Mouse (Mus musculus) midbrain, embryonic 16.5 days (tissue): ENCODE results near the gene Ctse. TPM values are rescaled to one million over a fixed set of nuclear protein-coding genes. Genes with fewer than 3 reads are reported as not detected.

ENCODE experiments used
- ATAC-seq: fragments of 200-750 bp; cut with Nextera tagmentation; 2 replicates; pipeline ENCODE4 v1.8.0; 2017; ENCODE audit warnings: moderate TSS enrichment
- H3K27ac ChIP-seq: fragments of 300-500 bp; sonication (generic); 2 replicates; pipeline ENCODE4 v1.5.1; 2014; ENCODE audit warnings: mild to moderate bottlenecking, low read length, mixed read lengths
- H3K27me3 ChIP-seq: fragments of 300-500 bp; sonication (generic); 2 replicates; pipeline ENCODE4 v1.6.1; 2014; ENCODE audit warnings: low read depth, low read length, mixed read lengths; ENCODE audit not compliant: control insufficient read depth, insufficient read depth
- H3K36me3 ChIP-seq: fragments of 300-500 bp; sonication (generic); 2 replicates; pipeline ENCODE4 v1.6.1; 2014; ENCODE audit warnings: mild to moderate bottlenecking, low read length, moderate library complexity, mixed read lengths; ENCODE audit not compliant: control insufficient read depth, insufficient read depth
- H3K4me1 ChIP-seq: fragments of 300-500 bp; sonication (generic); 2 replicates; pipeline ENCODE4 v1.6.1; 2014; ENCODE audit warnings: mild to moderate bottlenecking, low read length, mixed read lengths; ENCODE audit not compliant: control insufficient read depth, insufficient read depth
- H3K4me2 ChIP-seq: fragments of 300-500 bp; sonication (generic); 2 replicates; pipeline ENCODE4 v1.6.1; 2014; ENCODE audit warnings: mild to moderate bottlenecking, low read length, mixed read lengths
- H3K4me3 ChIP-seq: fragments of 300-500 bp; sonication (generic); 2 replicates; pipeline ENCODE4 v1.5.1; 2014; ENCODE audit warnings: low read depth, mild to moderate bottlenecking, low read length, moderate library complexity, mixed read lengths
- H3K9ac ChIP-seq: fragments of 300-500 bp; sonication (generic); 2 replicates; pipeline ENCODE4 v1.6.1; 2014; ENCODE audit warnings: low read depth, low read length, mixed read lengths
- H3K9me3 ChIP-seq: fragments of 300-500 bp; sonication (generic); replicated peaks from 2 replicates; pipeline ENCODE4 v1.6.1; 2014; ENCODE audit warnings: mild to moderate bottlenecking, low read length, mixed read lengths; ENCODE audit not compliant: control insufficient read depth, poor library complexity, severe bottlenecking
- WGBS: fragments of 180-500 bp; shearing (Covaris S2); extraction: QIAGEN DNeasy Blood & Tissue Kit; methylation state at CpG from one replicate; pipeline ENCODE4 v1.1.7; 2014; 5-methylcytosine and 5-hydroxymethylcytosine counted together
- polyA plus RNA-seq: library from polyadenylated mRNA; unstranded; fragments of >200 nt; fragmentation: Nextera tagmentation; extraction: Ambion mirVana; gene quantifications from 2 replicates; pipeline ENCODE4 v1.2.1, GENCODE M21; 2015

The Ctse gene
- polyA plus RNA-seq, 1 experiment from 2014 or later = not detected

- Histone ChIP-seq H3K9ac (no peak overlapping the region), H3K9me3 (no peaks in the 10 kb centered on the region), H3K4me2 (no peak overlapping the region), H3K36me3 (no peaks in the 10 kb centered on the region), H3K27me3 (no peaks in the 10 kb centered on the region), H3K4me3 (no peak overlapping the region), H3K27ac (no peak overlapping the region), H3K4me1 (no peaks in the 10 kb centered on the region)
- WGBS = 84% methylated on average over 4 of the region's 4 CpGs
- no peak for ATAC-seq
Measured at GRCm38 (mm10) chr1:131640062-131640461, 2.0 kb downstream of the Ctse start.

GRCm38 (mm10) chr1:131641565-131641964 lies 3.5 kb downstream of the Ctse start:
- H3K9ac ChIP-seq = no peak overlapping the region

GRCm38 (mm10) chr1:131642251-131642650 lies 4.1 kb downstream of the Ctse start:
- H3K9me3 ChIP-seq = no peaks in the 10 kb centered on the region
- ATAC-seq = no peak
- no peaks in the 10 kb centered on the region for H3K36me3 ChIP-seq
- no peak overlapping the region for H3K9ac ChIP-seq
- H3K4me3 ChIP-seq = no peak overlapping the region
- H3K27me3 ChIP-seq = no peaks in the 10 kb centered on the region
- no peak overlapping the region for H3K27ac ChIP-seq
- H3K4me2 ChIP-seq = no peak overlapping the region
- no peaks in the 10 kb centered on the region for H3K4me1 ChIP-seq
- 91% methylated on average over 2 of the region's 2 CpGs for WGBS

More at GRCm38 (mm10) chr1:131641565-131641964, 3.5 kb downstream of the Ctse start:
- Histone ChIP-seq H3K27me3 (no peaks in the 10 kb centered on the region), H3K36me3 (no peaks in the 10 kb centered on the region), H3K4me1 (no peaks in the 10 kb centered on the region), H3K4me3 (no peak overlapping the region), H3K9me3 (no peaks in the 10 kb centered on the region), H3K4me2 (no peak overlapping the region), H3K27ac (no peak overlapping the region)
- 92% methylated on average over 13 of the region's 13 CpGs for WGBS
- no peak for ATAC-seq

- H3K4me1 ChIP-seq = peaks cover 7% of the 10 kb centered on the region
- no peak overlapping the region for H3K27ac ChIP-seq
- no peaks in the 10 kb centered on the region for H3K36me3 ChIP-seq
- H3K9me3 ChIP-seq = no peaks in the 10 kb centered on the region
- ATAC-seq = no peak
- 71% methylated on average over 12 of the region's 12 CpGs for WGBS
- H3K4me2 ChIP-seq = no peak overlapping the region
- H3K27me3 ChIP-seq = no peaks in the 10 kb centered on the region
- H3K4me3 ChIP-seq = no peak overlapping the region
- H3K9ac ChIP-seq = no peak overlapping the region
Measured at GRCm38 (mm10) chr1:131652670-131653443, 14.8 kb downstream of the Ctse start.

- H3K36me3 ChIP-seq = no peaks in the 10 kb centered on the region
- H3K27ac ChIP-seq = no peak overlapping the region
- no peak overlapping the region for H3K9ac ChIP-seq
- H3K4me1 ChIP-seq = peaks cover 7% of the 10 kb centered on the region
- ATAC-seq = no peak
- H3K4me3 ChIP-seq = no peak overlapping the region
- H3K4me2 ChIP-seq = no peak overlapping the region
- no peaks in the 10 kb centered on the region for H3K27me3 ChIP-seq
- WGBS = 87% methylated on average over 6 of the region's 6 CpGs
- no peaks in the 10 kb centered on the region for H3K9me3 ChIP-seq
Measured at GRCm38 (mm10) chr1:131655601-131656000, 17.5 kb downstream of the Ctse start.

- no peaks in the 10 kb centered on the region for H3K27me3 ChIP-seq
- 0% methylated on average over 11 of the region's 11 CpGs for whole genome bisulfite sequencing
- H3K9me3 ChIP-seq = no peaks in the 10 kb centered on the region
- peak; percentile 94 for ATAC-seq
- peak overlapping the region; percentile 88 for H3K27ac ChIP-seq
- H3K4me1 ChIP-seq = peaks cover 7% of the 10 kb centered on the region
- H3K4me2 ChIP-seq = peak overlapping the region; percentile 59
- no peaks in the 10 kb centered on the region for H3K36me3 ChIP-seq
- peak overlapping the region; percentile 52 for H3K9ac ChIP-seq
- peak overlapping the region; percentile 36 for H3K4me3 ChIP-seq
Measured at GRCm38 (mm10) chr1:131657945-131658354, 19.8 kb downstream of the Ctse start.

- Histone ChIP-seq H3K36me3 (no peaks in the 10 kb centered on the region), H3K9ac (no peak overlapping the region), H3K4me1 (peaks cover 7% of the 10 kb centered on the region), H3K27me3 (no peaks in the 10 kb centered on the region), H3K9me3 (no peaks in the 10 kb centered on the region), H3K27ac (no peak overlapping the region), H3K4me3 (no peak overlapping the region), H3K4me2 (no peak overlapping the region)
- no peak for ATAC-seq
- 66% methylated on average over 5 of the region's 5 CpGs for WGBS
Measured at GRCm38 (mm10) chr1:131659512-131660085, 21.5 kb downstream of the Ctse start.

GRCm38 (mm10) chr1:131660266-131660665 lies 22.2 kb downstream of the Ctse start:
- Histone ChIP-seq H3K4me3 (no peak overlapping the region), H3K27ac (no peak overlapping the region), H3K4me2 (no peak overlapping the region), H3K27me3 (no peaks in the 10 kb centered on the region), H3K36me3 (no peaks in the 10 kb centered on the region), H3K9me3 (no peaks in the 10 kb centered on the region), H3K9ac (no peak overlapping the region), H3K4me1 (peaks cover 7% of the 10 kb centered on the region)
- 84% methylated on average over 2 of the region's 2 CpGs for WGBS
- ATAC-seq = no peak

- H3K4me2 ChIP-seq = no peak overlapping the region
- no peak overlapping the region for H3K4me3 ChIP-seq
- H3K36me3 ChIP-seq = no peaks in the 10 kb centered on the region
- peaks cover 7% of the 10 kb centered on the region for H3K4me1 ChIP-seq
- no peaks in the 10 kb centered on the region for H3K27me3 ChIP-seq
- H3K9ac ChIP-seq = no peak overlapping the region
- H3K9me3 ChIP-seq = no peaks in the 10 kb centered on the region
- WGBS = 82% methylated on average over 7 of the region's 7 CpGs
- no peak overlapping the region for H3K27ac ChIP-seq
- no peak for ATAC-seq
Measured at GRCm38 (mm10) chr1:131660716-131661472, 22.8 kb downstream of the Ctse start.
